Mouse (Mus musculus): Measurements from ENCODE around the gene Tyw1.
A peak's percentile ranks its signal among the peaks of the same experiment; 100 is the strongest.

- TF ChIP-seq CTCF (conservative IDR thresholded peaks at IDR 0.05; ENCODE audit: insufficient read depth, insufficient read length, low read depth, low read length): peak; percentile 37; the same call in 1 of the 2 replicates
- no peak for TF ChIP-seq POLR2A (IDR thresholded peaks at IDR 0.05; ENCODE audit: low read depth, low read length)
Observed at GRCm38 (mm10) chr5:130272344-130272743, 16.9 kb downstream of the Tyw1 start.
